Mouse (Mus musculus) small intestine, adult 10 weeks (tissue): ENCODE results near the gene Cic. TPM values are rescaled to one million over a fixed set of nuclear protein-coding genes. Genes with fewer than 3 reads are reported as not detected.

Experiments
- polyA plus RNA-seq: library from polyadenylated mRNA; stranded (reverse); fragments of 350-450 nt; fragmentation: Illumina TruSeq; extraction: RNeasy Lipid Tissue Mini Kit (QIAGEN cat#74804); gene quantifications from one replicate; pipeline ENCODE4 v1.2.3, GENCODE M21; 2014; ENCODE audit warnings: low replicate concordance

Gene Cic
- polyA plus RNA-seq, result 12.5 TPM

DNA sequence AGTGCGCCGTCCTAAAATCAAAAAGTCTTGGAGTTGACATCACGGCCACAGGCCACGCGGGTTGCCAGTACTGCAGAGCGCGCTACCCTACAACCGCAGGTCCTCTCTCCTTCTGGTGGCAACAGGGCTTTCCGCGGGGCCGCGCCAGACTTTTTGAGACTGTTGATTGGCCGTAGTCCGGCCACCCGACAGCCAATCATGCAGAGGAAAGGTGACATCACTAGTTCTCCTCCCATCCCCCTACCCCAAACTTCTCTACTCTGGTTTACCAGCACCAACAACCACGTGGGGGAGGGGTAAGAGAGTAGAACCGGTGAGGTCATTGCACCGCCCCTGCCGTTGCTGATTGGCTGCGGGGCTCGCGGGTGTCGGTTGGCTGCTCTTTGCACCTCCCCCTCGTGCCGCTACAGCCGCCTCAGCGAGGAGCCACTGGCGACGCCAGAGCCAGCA lies at the start of gene Cic:
Gene Cic, plus strand, starts transcription at position 404 of the 450 bp plus-strand sequence.

DNA sequence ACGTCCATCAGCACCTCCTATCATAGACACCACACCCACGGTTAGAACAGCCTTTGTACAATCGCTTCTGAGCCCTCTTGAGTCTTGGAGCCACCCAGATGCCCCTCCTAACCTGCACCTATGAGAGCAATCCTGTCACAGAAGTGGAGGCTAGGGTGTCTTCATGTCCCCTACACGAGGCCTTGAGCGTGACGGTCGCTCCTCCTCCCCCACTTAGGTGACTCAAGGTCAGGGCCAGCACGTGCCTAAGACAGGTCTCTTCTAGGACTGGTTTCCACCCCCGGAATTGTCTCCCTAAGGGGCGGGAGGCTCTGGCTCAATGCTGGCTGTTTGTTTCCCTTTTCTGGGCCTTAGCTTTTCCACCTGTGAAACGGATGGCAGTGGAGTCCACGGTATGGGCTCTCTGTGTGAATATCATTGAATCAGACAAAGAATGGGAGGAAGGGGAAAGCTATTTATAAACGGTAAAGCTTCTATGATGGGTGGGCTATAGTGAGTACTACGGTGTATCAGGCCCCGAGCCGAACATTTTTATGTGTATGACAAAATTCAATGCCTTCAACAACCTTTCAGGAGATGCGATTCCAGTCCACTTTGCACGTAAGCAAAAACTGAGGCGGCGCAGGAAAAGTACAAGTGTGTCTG lies 46.9 kb upstream of the Cic start, which contains the start of gene Dedd2:
Gene Dedd2, minus strand, starts transcription at position 159 of the 645 bp plus-strand sequence.

DNA sequence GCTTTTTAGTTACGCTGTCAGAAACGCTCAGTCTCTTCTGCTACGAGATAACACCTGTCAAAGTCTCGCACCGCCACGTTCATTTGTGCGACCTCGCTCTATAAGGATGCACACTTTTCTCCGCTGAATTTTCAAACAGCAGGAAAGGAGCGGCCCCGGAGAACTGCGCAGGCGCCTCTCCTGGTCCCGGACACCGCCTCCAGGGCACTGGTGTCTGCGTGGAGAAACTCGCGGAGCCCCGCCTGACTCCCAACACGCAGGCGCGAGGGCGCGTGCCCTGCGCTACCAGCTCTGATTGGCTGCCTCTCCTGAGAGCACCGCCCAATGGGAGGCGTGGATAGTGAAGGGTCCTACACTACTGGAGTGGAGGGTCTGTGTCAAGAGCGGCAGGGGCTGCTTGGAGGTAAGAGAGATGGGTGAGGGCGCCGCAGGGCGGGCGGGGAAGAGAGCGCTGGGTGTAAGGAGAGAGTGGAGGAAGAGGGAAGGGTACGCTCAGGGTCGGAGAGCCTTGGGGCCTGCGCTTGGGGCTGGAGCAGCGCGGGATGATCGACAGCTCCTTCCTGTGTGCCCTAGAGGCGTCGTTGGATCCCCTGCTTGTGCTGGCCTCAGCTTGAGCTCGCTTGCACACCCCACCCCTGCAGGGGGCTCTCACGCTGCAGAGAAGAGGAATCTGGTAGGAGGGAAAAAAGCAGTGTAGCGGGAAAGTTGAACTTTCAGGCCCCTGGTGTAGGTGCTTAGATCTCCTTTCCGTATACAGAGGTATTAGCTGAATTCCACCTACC lies 46.2 kb upstream of the Cic start, which contains the start of gene Zfp526:
Gene Zfp526, plus strand, starts transcription at position 324 of the 782 bp plus-strand sequence.

DNA sequence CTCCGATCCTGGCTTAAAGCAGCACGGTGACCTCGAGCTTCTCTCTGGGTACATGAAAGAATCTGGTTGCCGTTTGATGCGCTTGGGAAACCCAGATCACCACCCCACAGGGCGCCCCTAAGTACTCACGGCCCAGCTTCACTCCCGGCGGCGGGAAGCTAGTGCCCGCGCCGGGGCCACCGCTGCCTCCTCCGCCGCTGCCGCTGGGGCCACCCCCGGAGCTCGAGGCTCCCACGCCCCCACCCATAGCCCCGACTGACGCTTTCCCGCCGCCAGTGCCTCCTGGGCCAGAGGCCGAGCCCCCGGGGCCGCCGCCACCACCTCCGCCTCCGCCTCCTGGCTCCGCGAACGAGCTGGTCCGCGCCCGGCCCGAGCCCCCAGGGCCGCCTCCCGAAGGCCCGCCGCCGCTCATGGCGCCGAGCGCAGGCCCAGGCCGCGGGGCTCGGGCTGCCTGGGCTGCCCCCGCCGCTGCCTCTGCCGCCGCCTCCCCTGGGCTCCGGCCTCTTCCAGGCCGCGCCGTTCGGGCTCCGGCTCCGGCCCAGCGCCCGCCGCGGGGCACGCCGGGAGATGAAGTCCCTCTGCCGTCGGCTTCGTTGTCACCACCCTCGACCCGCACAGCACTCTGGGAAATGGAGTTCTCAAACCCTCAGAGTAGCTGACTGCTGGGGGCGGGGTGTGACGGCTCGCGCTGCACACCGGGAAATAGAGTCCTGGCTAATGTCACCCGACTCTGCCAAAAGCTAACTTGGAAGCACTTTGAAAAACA lies 30.1 kb upstream of the Cic start, which contains the start of gene Gsk3a:
Gene Gsk3a, minus strand, starts transcription at position 603 of the 766 bp plus-strand sequence.

DNA sequence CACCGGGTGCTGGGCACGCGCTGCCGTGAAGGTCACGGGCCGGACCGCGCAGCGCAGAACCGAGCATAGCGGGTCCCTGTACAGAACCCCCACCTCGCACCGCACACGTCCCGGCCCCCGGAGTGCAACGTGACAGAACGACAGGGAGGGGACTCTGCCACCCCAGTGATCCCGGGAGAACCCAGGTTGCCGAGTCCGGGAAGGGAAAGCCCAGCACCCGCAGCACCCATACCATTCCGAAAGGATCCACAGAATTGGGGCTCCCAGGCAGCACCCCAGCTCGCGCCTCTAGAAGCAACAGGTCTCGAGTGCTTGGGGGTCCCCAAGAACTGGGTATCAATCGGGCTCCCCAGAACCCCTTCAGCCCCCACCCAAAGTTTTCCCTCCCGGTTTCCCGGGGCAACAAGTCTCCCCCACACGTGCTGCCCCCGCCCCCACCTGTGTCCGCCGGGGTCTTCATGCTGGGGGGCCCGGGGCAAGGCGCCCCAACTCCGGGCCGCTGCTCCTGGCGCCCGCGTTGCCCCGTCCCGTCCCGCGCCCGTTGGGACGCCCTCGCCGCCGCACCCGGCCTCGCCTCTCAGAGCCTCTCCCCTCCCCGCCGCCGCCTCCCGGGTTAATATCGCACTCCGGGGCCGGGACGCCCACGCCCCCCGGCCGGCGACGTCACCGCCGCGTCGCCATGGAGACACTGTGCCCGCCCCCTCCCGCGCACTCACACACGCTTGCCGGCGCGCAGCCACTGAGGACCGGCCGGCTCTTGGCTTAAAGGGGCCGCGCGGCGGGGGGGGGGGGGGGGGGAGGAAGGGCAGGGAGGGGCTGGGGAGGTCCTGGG lies 17.1 kb upstream of the Cic start, which contains the start of gene Erf:
Gene Erf, minus strand, starts transcription at position 621 of the 832 bp plus-strand sequence.

DNA sequence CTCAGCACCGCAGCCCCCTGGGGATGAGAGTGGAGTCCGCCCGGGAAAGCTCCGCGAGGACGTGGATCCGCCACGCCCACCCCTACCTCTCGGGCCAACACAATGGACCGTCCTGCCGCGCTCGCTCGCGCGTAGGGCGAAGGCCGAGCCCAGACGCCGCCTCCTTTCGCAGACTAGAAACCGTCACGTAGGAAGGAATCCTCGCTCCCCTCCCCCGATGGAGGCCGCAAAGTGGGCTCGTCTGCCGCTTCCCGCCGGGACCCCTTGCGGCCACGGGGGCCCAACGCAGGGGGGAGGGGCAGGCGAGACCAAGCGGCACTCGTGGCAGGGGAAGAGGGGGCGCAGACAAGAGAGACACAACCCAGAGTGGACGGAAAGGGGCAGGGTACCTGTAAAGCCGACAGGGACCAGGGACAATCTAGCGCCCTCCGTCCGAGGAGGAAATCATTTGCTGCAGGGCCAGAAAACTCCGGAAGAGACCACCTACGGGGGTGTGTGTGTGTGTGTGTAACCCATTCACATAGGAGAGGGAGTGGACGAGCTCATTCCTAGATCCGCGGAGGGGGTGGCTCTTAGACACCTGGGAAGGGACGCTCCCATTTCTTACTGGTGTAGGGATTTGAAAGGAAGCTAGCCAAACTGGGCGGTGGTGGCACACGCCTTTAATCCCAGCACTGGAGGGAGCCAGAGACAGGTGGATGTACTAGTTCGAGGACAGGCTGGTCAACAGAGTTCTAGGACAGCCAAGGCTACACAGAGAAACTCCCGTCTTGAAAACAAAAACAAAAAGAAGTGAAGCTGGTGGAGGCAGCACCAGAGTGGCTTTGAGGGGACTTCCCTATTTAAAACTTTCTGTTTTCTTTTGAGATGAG lies 30.2 kb downstream of the Cic start, which contains the start of gene Pafah1b3:
Gene Pafah1b3, minus strand, starts transcription at position 533 of the 872 bp plus-strand sequence.

DNA sequence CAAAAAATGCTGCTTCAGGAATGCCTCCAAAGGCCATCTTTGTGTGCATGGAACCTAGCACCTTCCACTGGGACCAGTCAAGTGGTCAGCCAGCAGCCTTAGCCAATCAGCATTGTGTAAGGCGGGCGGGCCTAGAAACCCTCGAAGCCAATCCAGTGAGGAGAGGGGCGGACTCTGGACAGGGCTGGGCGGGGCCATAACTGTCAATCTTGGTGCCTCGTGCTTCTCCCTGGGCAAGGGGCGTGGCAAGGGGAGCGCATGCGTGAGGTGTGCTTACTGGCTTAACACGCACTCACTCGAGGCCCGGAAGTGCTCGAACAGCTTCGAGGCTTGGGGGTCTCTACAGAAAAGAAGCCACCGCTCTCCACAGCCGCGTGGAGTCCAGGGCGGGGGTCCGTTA lies 33.6 kb downstream of the Cic start, which contains the start of gene Prr19:
Gene Prr19, plus strand, starts transcription at position 349 of the 400 bp plus-strand sequence.

DNA sequence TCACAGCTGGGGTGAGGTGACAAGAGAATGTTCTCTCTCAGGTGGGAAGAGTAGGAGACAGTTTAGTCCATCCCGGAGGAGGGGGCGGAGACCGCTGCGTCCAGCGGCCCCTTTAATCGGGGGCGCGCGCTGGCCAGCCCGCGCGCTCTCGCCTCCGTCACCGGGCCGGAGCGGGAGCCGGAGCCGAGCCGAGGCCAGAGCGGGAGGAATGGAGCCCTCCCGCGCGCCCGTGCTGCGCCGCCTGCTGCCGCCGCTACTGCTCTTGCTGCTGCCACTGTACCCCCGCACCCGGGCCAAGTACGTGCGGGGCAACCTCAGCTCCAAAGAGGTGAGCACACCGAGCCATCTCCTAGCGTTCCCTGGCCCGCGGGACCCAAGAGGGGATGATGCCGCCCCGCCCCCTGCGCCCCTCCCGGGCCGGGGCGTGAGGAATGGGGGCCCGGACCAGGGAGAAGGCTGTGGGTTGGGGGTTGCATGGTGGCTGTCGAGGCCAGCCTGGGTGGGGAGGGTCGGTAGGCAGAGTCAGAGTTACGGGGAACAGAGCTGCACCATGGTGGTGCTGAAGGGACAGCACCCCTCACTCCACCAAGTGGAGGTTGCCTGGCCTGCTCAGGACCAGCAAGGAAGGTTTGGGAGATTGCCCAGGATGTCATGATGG lies 38.6 kb downstream of the Cic start, which contains the start of gene Tmem145:
Gene Tmem145, plus strand, starts transcription at position 151 of the 658 bp plus-strand sequence.

DNA sequence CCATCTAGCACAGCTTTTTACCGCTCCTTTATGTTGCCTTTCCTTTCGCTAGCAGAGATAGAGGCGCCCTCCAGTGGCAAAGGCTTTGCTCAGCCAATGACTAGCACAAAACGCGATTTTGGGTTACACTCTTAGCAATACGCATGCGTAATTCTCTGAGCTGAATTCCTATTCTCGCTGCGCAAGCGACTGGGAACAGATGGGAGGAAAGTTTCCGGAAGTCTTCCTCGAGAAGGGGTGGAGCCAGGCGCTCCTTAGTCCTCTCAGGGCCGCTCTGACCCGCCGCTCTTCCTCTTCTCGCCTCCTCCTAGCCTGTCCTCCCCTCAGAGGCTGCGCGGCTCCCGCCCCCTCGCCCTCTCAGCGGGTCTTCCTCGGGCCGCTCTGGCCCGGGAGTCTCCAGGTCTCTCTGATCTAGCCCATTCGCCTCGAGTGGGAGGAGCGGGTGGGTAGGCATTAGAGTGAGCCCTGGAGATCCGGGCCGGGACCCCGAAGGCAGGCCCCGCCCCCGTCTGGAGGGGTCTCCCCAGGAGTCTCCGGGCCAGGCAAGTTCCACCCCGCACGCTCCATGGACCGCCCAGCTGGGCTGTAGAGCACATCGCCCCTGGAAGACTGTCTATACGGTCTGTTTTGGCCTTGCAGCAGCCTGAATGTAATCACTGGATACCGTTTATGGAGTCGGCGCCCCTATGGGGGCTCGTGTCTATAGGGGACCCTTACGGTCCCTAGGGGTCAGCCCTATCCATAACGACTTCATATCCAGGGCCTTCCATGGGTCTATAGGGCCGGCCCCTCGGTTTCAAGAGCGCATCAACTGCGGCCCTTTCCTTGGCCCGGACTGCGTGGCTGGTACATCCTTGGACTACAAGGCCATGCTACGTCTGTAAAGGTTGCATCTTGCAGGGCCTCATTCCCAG lies 49.3 kb downstream of the Cic start, which contains the start of gene Megf8:
Gene Megf8, plus strand, starts transcription at position 633 of the 914 bp plus-strand sequence.

Other genes starting within 250 kb of the Cic start
- gene Grik5, start 195.4 kb upstream of the Cic start, polyA plus RNA-seq, result not detected
- gene Zfp574, start 195.1 kb upstream of the Cic start, polyA plus RNA-seq, result 0.71 TPM
- gene Pou2f2, start 88.0 kb upstream of the Cic start, polyA plus RNA-seq, result 0.82 TPM
- 0.56 TPM for gene Dedd2, start 47.1 kb upstream of the Cic start, polyA plus RNA-seq
- gene Zfp526, start 46.3 kb upstream of the Cic start, polyA plus RNA-seq, result 0.56 TPM
- 7.5 TPM for gene Gsk3a, start 29.9 kb upstream of the Cic start, polyA plus RNA-seq
- 0.93 TPM for gene Erf, start 16.9 kb upstream of the Cic start, polyA plus RNA-seq
- 1.6 TPM for gene Pafah1b3, start 30.3 kb downstream of the Cic start, polyA plus RNA-seq
- gene Prr19, start 33.7 kb downstream of the Cic start, polyA plus RNA-seq, result not detected
- gene Tmem145, start 38.4 kb downstream of the Cic start, polyA plus RNA-seq, result not detected
- gene Megf8, start 49.5 kb downstream of the Cic start, polyA plus RNA-seq, result 0.30 TPM
- gene Cnfn, start 102.0 kb downstream of the Cic start, polyA plus RNA-seq, result not detected
- 0.52 TPM for gene Lipe, start 131.0 kb downstream of the Cic start, polyA plus RNA-seq
- not detected for gene Cxcl17, start 145.2 kb downstream of the Cic start, polyA plus RNA-seq
- gene Ceacam1, start 209.9 kb downstream of the Cic start, polyA plus RNA-seq, result 423 TPM